Mouse (Mus musculus) brain, embryonic 14.5 days (tissue): ENCODE measurements around the gene Arnt2. TPM values are rescaled to one million over a fixed set of nuclear protein-coding genes. Genes with fewer than 3 reads are reported as not detected.
A peak's percentile ranks its signal among the peaks of the same experiment; 100 is the strongest.

Experiments
- DNase-seq: peaks from one replicate; pipeline ENCODE4 v3.0.0-alpha.2; 2011; ENCODE audit warnings: low read depth
- CTCF ChIP-seq: fragments of 200-500 bp; IDR thresholded peaks from 2 replicates; pipeline ENCODE4 v1.5.1; 2012; ENCODE audit warnings: inconsistent platforms, mild to moderate bottlenecking, moderate library complexity, borderline replicate concordance; ENCODE audit not compliant: insufficient read depth, insufficient read length; ENCODE audit errors: extremely low read depth
- POLR2A ChIP-seq: fragments of 200-500 bp; IDR thresholded peaks from 2 replicates; pipeline ENCODE4 v1.6.1; 2012; ENCODE audit warnings: mild to moderate bottlenecking, inconsistent platforms, borderline replicate concordance; ENCODE audit not compliant: poor library complexity, insufficient read depth, insufficient read length, severe bottlenecking; ENCODE audit errors: extremely low read depth
- polyA plus RNA-seq: library from polyadenylated mRNA; depleted of rRNA; stranded (reverse); fragments of >200 nt; gene quantifications from 2 replicates; pipeline ENCODE4 v1.2.3, GENCODE M21; 2012; rRNA removed

Gene Arnt2
- polyA plus RNA-seq, 1 experiment = 207 TPM

DNA sequence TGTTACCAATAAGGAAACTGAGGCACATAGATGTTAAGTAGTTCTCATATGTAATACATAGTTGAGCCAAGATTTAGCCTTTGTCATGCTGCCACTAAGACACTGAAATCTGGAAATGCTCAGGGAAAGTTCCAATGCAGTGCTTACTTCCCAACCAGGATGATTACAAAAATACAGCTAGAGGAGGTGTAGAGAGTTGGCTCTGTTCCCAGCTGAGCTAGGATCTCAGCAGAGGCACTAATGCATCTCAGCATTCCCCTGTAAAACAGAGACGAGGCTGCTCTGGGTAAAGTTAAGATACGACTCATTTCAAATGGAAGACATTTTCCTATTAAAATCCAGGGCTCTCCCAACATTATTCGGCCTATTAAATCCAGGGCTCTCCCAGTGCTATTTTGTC is 206.0 kb downstream of the Arnt2 start:
- DNase-seq = peak; percentile 37

DNA sequence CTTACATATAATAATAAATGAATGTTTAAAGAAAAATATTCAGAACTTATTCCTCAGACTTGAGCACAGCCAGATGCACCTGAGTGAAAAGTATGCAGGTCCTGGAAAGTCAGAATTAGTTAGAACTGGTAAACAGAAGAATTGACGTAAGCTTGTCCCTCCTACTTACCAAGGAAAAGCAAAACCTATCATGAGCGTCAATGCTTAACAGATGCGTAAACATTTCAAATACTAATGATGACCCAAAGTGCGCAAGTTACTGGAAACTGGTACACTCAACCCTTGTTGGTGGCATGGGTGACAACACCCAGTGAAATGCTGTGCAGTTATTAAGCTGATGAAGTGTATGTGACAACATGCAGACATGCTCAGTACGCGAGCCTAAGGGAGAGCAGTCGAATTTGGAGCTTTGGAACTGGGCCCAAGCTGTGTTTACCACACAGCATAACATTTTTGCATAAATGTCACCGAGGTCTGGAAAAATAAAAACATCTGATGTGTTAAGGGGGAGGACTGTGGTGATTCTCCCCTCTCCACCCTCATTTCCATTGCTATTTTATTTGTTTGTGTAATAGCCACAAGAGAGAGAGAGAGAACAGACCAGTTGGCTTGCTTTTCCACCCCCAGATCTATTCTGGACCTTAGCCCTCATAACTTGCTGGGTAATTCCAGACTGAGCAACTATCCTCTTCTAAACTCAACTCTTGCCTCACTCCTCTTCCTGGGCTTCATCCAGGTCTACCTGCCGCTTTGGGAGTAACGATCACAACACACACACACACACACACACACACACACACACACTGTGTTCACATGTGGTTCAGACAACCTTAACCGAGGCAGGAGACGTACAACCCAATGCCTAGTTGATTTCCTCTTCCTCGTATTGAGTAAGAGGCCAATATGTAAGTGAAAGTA is 208.6 kb downstream of the Arnt2 start:
- DNase-seq = no peak

More for the DNA sequence above, 206.0 kb downstream of the Arnt2 start:
- TF ChIP-seq POLR2A (no peak), CTCF (no peak)

DNA sequence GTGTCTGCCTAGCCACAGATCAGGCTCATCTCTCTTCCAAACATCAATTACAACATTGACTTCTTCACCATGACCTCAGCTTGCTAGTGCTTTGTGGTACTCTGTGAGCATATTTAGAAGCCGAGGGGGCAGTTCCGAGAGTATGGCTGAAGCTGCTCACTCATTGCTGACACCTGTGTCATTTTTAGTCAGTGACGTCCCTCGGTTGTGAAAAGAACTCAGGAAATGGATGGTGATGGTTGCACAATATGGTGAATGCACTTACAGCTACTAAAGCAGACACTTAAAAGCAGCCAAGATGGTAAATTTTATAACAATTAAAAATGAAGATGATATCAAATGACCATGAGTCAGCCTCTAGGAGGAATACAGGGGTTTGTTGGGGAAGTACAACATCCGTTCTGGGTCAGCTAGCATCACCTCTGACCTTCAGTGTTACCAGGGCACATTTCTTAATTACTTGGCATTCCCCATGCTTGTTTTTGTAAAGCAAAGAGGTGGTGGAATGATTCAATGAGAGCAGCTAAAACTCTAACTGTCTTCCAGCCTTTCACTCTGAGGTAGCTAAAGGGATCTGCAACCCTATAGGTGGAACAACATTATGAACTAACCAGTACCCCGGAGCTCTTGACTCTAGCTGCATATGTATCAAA is 212.6 kb downstream of the Arnt2 start:
- TF ChIP-seq CTCF (no peak), POLR2A (no peak)
- DNase-seq = no peak

More for the DNA sequence above, 208.6 kb downstream of the Arnt2 start:
- TF ChIP-seq POLR2A (no peak), CTCF (no peak)

Other genes starting within 250 kb of the Arnt2 start
- gene Gm2115, start 118.8 kb upstream of the Arnt2 start, polyA plus RNA-seq = 0.61 and 1.1 TPM in 2 replicates
- 13.3 and 16.4 TPM in 2 replicates for gene Fah, start 196.5 kb upstream of the Arnt2 start, polyA plus RNA-seq